Mouse (Mus musculus): ENCODE data around the gene Snapc4. TPM values are rescaled to one million over a fixed set of nuclear protein-coding genes. Genes with fewer than 3 reads are reported as not detected.
A peak's percentile ranks its signal among the peaks of the same experiment; 100 is the strongest.

The Snapc4 gene
- polyA plus RNA-seq, 1 experiment from 2014 or later, result 42.1 TPM

GRCm38 (mm10) chr2:26325386-26326181 is 54.9 kb downstream of the Snapc4 start:
- Histone ChIP-seq H3K27ac (0 out of 2 replicates have a peak overlapping the region, but pooled peaks have one; percentile 30), H3K4me3 (no peak overlapping the region), H3K4me1 (no peaks in the 10 kb centered on the region), H3K27me3 (ENCODE audit: low read depth, poor library complexity, severe bottlenecking) (no peaks in the 10 kb centered on the region), H3K9me3 (replicated peaks) (no peaks in the 10 kb centered on the region), H3K36me3 (peaks cover 96% of the 10 kb centered on the region)
- 69% methylated on average over 15 of the region's 15 CpGs for WGBS
- peak; percentile 81 for DNase-seq (ENCODE audit: low spot score)

- 60% methylated on average over 2 of the region's 2 CpGs for WGBS
- Histone ChIP-seq H3K4me3 (no peak overlapping the region), H3K27ac (no peak overlapping the region), H3K9me3 (replicated peaks) (no peaks in the 10 kb centered on the region), H3K4me1 (no peaks in the 10 kb centered on the region), H3K27me3 (ENCODE audit: low read depth, poor library complexity, severe bottlenecking) (no peaks in the 10 kb centered on the region), H3K36me3 (peaks cover 96% of the 10 kb centered on the region)
- no peak for DNase-seq (ENCODE audit: low spot score)
Measured at GRCm38 (mm10) chr2:26324917-26325316, 55.5 kb downstream of the Snapc4 start.

- WGBS, result 89% methylated on average over 13 of the region's 13 CpGs
- no peaks in the 10 kb centered on the region for H3K9me3 ChIP-seq (replicated peaks)
- no peak overlapping the region for H3K4me3 ChIP-seq
- H3K27ac ChIP-seq, result no peak overlapping the region
- no peak for DNase-seq (ENCODE audit: low spot score)
- H3K4me1 ChIP-seq, result peaks cover 4% of the 10 kb centered on the region; the same call in 1 of the 2 replicates
- H3K27me3 ChIP-seq (ENCODE audit: low read depth, poor library complexity, severe bottlenecking), result no peaks in the 10 kb centered on the region
- H3K36me3 ChIP-seq, result peaks cover 97% of the 10 kb centered on the region
Measured at GRCm38 (mm10) chr2:26323589-26324325, 56.7 kb downstream of the Snapc4 start.

GRCm38 (mm10) chr2:26320245-26321185 is 59.9 kb downstream of the Snapc4 start:
- Histone ChIP-seq H3K27ac (no peak overlapping the region), H3K4me1 (peaks cover 33% of the 10 kb centered on the region), H3K27me3 (ENCODE audit: low read depth, poor library complexity, severe bottlenecking) (no peaks in the 10 kb centered on the region), H3K36me3 (peaks cover 85% of the 10 kb centered on the region), H3K4me3 (no peak overlapping the region), H3K9me3 (replicated peaks) (no peaks in the 10 kb centered on the region)
- WGBS, result 91% methylated on average over 14 of the region's 14 CpGs
- no peak for DNase-seq (ENCODE audit: low spot score)

- Histone ChIP-seq H3K27ac (no peak overlapping the region), H3K27me3 (ENCODE audit: low read depth, poor library complexity, severe bottlenecking) (no peaks in the 10 kb centered on the region), H3K36me3 (peaks cover 77% of the 10 kb centered on the region), H3K9me3 (replicated peaks) (no peaks in the 10 kb centered on the region), H3K4me3 (no peak overlapping the region), H3K4me1 (peaks cover 40% of the 10 kb centered on the region)
- no peak for DNase-seq (ENCODE audit: low spot score)
- WGBS, result 89% methylated on average over 13 of the region's 13 CpGs
Measured at GRCm38 (mm10) chr2:26319519-26320244, 60.8 kb downstream of the Snapc4 start.

GRCm38 (mm10) chr2:26319109-26319508 is 61.3 kb downstream of the Snapc4 start:
- 93% methylated on average over 9 of the region's 9 CpGs for WGBS
- Histone ChIP-seq H3K36me3 (peaks cover 71% of the 10 kb centered on the region), H3K27me3 (ENCODE audit: low read depth, poor library complexity, severe bottlenecking) (no peaks in the 10 kb centered on the region), H3K4me1 (peaks cover 46% of the 10 kb centered on the region), H3K9me3 (replicated peaks) (no peaks in the 10 kb centered on the region), H3K27ac (no peak overlapping the region), H3K4me3 (no peak overlapping the region)
- DNase-seq (ENCODE audit: low spot score), result no peak

GRCm38 (mm10) chr2:26317991-26318672 is 62.3 kb downstream of the Snapc4 start:
- H3K4me3 ChIP-seq, result peak overlapping the region; percentile 86; the same call in 1 of the 2 replicates
- peaks cover 61% of the 10 kb centered on the region for H3K36me3 ChIP-seq
- H3K27ac ChIP-seq, result peak overlapping the region; percentile 22; the same call in 1 of the 2 replicates
- no peaks in the 10 kb centered on the region for H3K27me3 ChIP-seq (ENCODE audit: low read depth, poor library complexity, severe bottlenecking)
- H3K4me1 ChIP-seq, result peaks cover 50% of the 10 kb centered on the region
- H3K9me3 ChIP-seq (replicated peaks), result no peaks in the 10 kb centered on the region
- no peak for DNase-seq (ENCODE audit: low spot score)
- WGBS, result 75% methylated on average over 3 of the region's 3 CpGs

- WGBS, result 82% methylated on average over 3 of the region's 3 CpGs
- H3K4me1 ChIP-seq, result peaks cover 52% of the 10 kb centered on the region
- no peaks in the 10 kb centered on the region for H3K9me3 ChIP-seq (replicated peaks)
- peaks cover 54% of the 10 kb centered on the region for H3K36me3 ChIP-seq
- no peak for DNase-seq (ENCODE audit: low spot score)
- H3K4me3 ChIP-seq, result peak overlapping the region; percentile 86
- no peak overlapping the region for H3K27ac ChIP-seq
- no peaks in the 10 kb centered on the region for H3K27me3 ChIP-seq (ENCODE audit: low read depth, poor library complexity, severe bottlenecking)
Measured at GRCm38 (mm10) chr2:26317371-26317770, 63.1 kb downstream of the Snapc4 start.

- Histone ChIP-seq H3K4me1 (peaks cover 55% of the 10 kb centered on the region), H3K9me3 (replicated peaks) (no peaks in the 10 kb centered on the region), H3K27ac (peak overlapping the region; percentile 95), H3K4me3 (peak overlapping the region; percentile 86), H3K27me3 (ENCODE audit: low read depth, poor library complexity, severe bottlenecking) (no peaks in the 10 kb centered on the region), H3K36me3 (peaks cover 47% of the 10 kb centered on the region)
- DNase-seq (ENCODE audit: low spot score), result no peak
- WGBS, result 82% methylated on average over 9 of the region's 9 CpGs
Measured at GRCm38 (mm10) chr2:26316576-26317246, 63.7 kb downstream of the Snapc4 start.

GRCm38 (mm10) chr2:26315925-26316311 is 64.5 kb downstream of the Snapc4 start:
- peak overlapping the region; percentile 95 for H3K27ac ChIP-seq
- peaks cover 39% of the 10 kb centered on the region for H3K36me3 ChIP-seq
- no peaks in the 10 kb centered on the region for H3K27me3 ChIP-seq (ENCODE audit: low read depth, poor library complexity, severe bottlenecking)
- under 1% methylated on average over 11 of the region's 11 CpGs for WGBS
- peaks cover 57% of the 10 kb centered on the region for H3K4me1 ChIP-seq
- H3K9me3 ChIP-seq (replicated peaks), result no peaks in the 10 kb centered on the region
- H3K4me3 ChIP-seq, result peak overlapping the region; percentile 86
- no peak for DNase-seq (ENCODE audit: low spot score)
